Mouse (Mus musculus) cerebellum, adult 2 months (tissue): ENCODE data around the gene Shtn1.

ENCODE experiments used
- CTCF ChIP-seq: fragments of 200-500 bp; IDR thresholded peaks from 2 replicates; pipeline ENCODE4 v1.5.1; 2011; ENCODE audit warnings: low read depth, mild to moderate bottlenecking, control low read depth, low read length, moderate library complexity, borderline replicate concordance; ENCODE audit not compliant: insufficient read depth
- POLR2A ChIP-seq: fragments of 200-500 bp; IDR thresholded peaks from 2 replicates; pipeline ENCODE4 v1.6.1; 2011; ENCODE audit warnings: low read length, control low read depth, borderline replicate concordance; ENCODE audit not compliant: insufficient read depth

- TF ChIP-seq POLR2A: no peak
- TF ChIP-seq CTCF: no peak
These were observed 124.4 kb downstream of the Shtn1 start for GRCm38 (mm10) chr19:58951521-58951920.
